Mouse (Mus musculus) heart, adult 18-20 months (tissue): ENCODE measurements at regions not wholly inside any gene's neighbourhood (a gene's known extent, or its start where the extent isn't known, plus 50 kb on each side); places are given as distances from the start of the nearest gene placed in this dataset.

Source experiments
- DNase-seq, 2 experiments: peaks; one replicate each; pipeline ENCODE4 v3.0.0; 2021 to 2022; ENCODE audit warnings: mixed read lengths in 1 of 2

DNA sequence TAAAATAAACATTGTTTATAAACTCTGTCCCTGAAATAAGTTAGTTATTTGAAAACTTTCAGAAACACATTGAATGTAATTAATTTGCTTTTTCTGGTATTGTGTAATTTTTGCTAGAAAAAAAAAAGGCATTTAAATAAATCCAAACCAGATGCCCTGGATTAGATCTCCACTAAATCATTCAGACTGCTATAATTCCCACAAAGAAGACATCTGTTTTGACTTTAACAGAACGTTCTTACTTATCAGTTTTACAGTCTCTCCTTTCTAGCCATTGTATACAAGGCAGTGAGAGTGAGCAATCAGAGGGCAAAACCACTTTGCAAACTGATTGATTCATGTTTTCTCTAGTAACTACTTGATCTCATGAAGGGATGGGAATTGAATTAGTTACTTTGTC, 478.8 kb downstream of the Slitrk6 start:
- no peak for DNase-seq

DNA sequence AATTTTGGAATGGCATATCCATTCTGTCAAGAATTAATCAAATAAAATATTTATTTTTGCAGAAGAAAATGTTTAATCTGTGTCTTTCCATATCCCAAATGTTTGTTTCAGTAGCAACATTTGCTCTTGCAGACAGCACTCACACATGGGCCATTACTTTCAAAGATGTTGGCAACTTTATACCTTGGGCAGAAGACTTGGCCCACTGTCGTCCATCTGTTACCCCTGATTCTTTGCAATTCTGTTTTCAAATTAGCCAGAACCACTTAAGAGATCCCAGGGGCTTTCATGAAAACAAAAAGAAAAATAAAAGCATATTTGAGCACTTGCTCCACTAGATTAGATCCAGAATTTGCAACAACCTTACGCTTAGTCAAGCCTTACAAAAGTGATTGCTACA, 483.7 kb downstream of the Slitrk6 start:
- no peak for DNase-seq

DNA sequence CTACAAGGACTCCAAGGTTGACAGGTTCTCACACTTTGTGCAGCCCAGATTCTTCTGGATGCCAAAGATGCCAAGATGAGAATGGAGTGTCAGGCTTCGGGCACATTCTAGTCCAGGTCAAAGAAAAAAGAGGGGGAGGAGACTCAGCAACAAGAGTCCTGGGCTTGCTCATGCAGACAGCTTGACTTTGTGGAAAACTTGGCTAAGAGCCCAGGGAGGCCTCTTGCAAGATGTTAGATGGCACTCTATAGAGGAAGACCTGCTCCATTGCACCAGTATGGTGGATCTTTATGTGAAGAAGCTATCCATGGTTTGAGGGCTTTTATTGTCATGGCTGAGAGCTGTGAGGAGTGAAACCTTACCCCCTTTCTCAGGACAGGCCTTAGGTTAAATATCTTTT, 510.5 kb downstream of the Slitrk6 start:
- DNase-seq, result no peak

DNA sequence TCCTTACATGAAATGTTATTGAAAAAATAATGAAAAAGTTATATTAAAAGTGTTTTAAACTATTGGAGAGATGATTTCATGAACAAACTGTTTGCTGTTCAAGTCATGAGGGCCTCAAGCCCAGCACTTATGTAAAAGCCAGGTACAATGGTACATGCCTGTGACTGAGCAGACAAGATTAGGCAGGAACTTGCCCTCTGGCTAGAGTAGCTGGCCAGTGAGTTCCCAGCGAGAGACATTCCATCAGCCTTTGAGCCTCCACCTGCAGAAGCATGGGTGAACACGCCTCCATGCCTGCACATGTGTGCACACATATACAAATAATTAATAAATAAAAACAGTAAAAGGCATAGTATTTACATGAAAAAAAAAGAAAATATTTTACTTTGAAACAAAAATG, 511.4 kb downstream of the Slitrk6 start:
- DNase-seq, result no peak

DNA sequence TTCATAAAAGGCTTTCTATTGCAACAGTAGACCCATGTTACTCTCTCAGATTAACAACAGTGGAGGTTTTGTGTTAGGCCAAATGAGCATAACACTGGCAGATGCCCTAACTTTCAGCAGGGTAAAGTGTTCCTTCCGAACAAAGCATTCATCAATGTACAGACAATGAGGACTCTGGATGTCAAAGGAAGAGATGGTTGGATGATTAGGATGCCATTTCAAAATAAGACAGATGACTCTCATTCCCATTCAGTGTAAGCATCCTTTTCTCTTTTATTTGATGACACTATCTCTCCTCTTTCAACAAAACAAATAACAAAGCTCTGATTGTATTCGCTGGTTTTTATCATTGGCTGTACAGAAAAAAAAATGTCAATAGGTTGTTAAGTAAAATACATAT, 516.1 kb downstream of the Slitrk6 start:
- DNase-seq, result no peak

DNA sequence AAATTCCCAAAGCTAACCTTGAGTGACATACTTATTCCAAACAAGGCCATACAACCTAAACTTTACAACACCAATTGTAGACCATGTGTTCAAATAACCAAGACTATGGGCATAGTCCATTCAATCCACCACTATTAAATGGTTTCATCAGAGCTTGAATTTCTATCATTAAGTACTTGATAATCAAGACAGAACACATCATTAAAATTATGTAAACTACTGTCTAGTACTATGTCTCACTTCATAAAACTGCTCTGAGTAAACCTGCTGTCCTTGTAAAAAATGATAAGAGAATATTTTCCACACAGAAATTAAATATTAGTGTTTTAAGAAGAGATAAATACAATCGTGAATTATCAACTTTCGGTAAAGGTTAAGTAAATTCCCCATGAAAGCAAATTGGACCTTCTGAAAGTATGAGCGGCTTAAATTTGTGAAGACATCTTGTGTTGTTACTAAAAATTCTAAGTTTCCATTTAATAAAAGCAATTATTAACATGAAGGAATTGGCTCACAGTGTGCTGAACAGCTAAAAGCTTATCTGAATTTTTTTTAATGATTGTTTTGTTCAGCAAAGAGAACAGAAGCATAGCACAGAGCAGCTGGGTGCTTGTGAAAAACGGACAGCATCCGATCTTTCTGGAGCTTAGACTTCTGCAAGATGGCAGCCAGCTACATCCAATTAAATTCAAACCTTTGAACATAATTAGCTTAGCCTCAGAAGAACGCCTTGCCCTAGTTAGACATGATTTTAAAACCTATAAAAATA, 530.1 kb downstream of the Slitrk6 start:
- DNase-seq, result no peak

DNA sequence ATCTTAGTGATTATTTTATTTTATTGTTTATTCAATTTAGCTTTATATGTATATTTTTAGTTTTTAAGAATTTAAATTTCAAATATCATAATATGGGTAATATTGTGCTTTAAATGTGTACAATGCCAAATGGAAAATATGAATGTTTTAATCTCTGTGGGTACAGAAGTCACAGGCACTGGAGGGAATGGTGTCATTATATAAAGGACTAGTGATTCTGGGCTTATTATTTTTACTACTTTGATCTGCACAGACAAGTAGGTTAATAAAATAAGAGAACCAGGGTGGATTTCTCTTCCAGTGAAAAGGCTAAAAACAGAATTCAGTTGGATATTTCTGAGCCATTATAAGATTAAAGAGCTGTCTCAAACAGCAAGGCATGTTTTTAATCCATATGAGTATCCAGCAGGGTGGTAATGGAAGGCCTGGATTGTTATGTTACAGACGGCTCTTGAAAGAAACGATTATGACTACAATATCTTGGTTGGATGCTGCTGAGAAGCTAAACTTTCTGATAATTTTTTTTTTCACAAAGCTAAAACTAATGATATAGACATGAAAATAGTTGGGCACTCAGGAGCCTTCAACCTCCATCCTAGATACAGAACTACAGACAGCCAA, 563.9 kb downstream of the Slitrk6 start:
- DNase-seq, result no peak

DNA sequence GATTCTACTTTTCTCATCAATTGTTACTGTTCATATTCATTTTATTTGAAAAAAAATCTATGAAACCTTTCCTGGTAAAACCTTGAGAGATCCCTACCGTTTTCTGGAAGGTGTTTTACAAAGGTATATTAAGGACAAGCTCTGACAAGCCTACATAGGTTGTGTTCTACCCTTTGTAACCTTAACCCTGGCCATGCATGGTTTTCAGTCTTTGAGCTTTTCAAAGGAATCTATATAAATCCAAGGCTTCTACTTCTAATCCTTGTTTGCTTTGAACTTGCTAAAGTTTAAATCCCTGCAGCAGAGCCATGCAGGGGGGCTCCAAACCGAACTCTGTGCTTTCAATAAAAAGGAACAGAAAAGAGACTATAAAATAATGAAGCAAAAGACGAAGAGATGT, 564.5 kb downstream of the Slitrk6 start:
- no peak for DNase-seq

DNA sequence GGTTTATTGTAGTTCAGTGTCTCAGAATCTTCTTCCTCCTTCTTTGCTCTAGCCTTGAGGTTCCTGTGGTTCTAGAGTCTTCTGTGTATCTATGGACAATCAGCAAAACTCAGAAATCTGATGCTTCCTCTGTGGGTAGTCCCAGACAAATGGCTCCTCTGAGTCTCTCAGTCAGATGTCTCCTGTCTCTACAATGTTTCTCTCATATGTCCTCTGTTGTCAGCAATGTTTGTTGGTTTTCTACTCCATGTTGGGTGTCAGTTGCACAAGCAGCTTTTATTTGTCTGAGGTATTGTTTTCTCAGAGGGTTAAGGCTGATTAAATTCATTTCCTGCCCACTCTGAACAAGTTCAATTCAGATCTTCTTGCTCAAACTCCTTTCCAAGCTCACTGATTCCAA, 575.8 kb downstream of the Slitrk6 start:
- DNase-seq, result no peak

DNA sequence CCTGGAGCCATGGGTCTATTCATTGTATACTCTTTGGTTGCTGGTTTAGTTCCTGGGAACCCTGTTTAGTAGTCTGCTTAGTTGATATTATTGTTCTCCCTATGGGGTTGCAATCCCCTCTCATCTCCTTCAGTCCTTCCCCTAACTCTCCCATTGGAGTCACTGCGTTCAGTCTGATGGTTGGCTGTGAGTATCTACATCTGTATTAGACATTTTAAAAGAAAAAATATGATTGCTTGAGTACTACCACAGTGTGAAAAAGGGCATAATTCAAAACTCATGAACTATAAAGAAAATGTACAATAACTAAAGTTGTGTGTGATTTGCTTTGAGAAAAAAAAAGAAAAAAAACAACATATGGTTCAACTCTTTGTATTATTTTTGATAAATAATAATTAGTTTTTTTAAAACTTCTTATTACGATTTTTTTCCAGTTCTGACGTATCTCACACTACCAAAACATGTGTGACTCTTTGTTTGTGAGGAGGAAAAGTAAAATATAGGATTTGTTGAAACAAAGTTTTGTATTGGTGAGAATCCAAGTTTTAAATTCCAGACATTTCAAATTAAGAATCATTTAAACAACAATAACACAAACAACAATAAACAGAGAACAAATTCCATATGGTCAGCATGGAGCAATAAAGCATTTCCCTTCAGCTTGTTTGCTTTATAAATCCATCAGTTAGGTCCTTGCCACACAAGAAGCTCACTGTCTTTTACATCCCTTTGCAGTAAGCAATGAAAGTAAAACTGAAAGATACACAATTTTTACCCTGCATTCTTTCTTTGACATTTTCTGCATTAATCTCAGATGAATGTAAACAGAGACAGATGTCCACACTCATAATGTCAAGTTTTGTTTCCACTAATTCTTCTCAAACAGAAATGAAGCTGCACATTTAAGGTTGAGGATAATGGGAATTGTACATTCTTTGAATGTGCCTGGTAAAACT, 583.5 kb downstream of the Slitrk6 start:
- no peak for DNase-seq

DNA sequence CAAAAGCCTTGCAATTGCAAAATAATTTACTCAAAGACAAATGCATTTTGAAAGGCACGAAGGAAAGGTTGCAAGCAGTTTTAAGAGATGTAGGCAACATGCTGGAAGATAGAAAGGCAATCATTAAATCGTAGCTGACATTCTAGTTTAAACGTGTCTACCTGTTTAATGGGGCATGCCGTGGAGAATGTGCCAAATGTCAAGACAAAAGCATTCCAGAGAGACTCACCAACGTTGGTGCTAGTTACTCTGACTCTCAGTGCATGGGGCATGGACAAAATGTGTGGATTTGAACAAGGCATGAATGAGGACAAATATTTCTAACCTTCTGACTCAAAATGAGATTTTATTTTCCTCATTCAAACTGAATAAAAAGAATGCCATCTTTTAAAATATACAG, 586.3 kb downstream of the Slitrk6 start:
- DNase-seq, result no peak

DNA sequence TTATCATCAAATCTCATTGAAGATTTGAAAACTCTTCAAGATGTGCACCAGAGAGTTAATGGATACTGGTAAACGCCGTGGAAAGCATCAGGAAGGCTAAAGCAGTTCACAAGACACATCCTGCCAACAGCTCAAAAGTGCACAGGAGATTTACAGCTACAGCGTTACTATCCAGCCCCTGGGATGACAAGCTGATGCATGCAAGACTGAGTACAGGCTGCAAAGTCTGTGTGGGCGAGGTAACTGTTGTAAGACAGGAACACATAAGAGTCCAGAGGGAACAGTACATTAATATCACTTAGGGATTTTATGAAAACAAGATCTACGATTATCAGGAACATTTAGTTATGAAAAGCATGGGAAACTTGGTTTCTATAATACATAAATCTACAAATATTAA, 626.7 kb downstream of the Slitrk6 start:
- no peak for DNase-seq

DNA sequence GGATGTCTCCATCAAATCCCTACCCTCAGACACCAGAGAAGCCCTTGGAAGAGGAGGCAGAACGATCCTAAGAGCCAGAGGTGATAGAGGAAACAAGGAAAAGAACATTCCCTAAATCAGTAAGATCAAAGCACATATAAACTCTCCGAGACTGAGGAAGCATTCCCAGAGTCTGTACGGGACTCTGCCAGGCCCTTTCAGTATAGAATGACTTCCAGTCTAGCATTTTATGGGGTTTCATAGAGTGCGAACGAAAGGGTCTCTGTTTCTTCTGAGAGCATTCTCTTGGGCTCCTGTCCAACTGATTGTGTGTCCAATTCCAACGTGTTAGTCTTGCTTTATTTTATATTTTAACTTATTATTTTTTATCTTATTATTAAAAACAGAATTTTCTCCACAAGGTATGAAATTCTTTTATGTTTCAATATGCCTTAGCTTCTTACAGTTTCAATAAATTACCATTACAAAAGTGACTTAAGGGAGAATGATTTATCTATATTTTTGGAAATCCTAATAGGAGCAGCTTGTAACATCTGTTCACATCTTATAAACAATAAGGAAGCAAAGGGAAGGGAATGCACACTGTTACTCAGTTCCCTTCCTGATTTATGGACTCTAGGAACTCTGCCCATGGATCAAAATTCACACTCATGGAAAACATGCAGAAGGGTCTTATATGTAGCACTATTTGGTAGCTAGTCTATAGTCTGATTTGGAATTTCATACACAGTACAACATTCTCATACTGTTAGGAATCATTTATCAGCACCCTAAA, 628.8 kb downstream of the Slitrk6 start:
- no peak for DNase-seq

DNA sequence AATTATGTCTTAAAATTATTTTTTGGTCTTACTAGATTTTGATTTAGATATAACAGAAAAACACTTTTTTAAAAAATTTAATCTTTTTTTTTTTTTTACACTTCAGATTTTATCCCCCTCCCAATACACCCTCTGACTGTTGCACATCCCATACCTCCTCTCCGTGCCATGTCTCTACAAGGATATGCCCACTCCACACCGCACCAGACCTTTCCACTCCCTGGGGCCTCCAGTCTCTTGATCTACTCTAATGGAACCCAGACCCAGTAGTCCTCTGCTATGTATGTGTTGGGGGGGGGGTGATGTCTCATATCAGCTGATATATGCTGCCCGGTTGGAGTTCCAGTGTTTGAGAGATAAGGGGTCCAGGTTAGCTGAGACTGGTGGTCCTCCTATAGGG, 632.2 kb downstream of the Slitrk6 start:
- DNase-seq, result no peak

DNA sequence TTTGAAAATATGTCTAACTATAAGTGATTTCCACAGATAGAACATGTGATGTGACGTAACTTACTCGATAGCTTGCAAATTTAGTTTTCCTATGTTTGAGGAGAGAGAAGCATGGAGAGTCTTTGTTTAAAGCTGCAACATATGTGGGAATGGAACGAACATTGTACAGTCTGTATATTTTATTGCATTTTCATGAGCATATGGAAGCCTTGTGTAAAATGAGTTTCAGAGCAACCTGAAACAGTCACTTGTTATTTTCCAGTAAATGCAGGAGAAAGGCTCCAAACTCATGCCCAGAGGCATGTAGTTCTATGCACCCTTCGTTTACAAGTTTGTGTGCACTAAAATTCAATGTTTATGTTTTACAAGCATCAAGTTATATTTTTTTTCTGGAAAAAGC, 639.4 kb downstream of the Slitrk6 start:
- DNase-seq, result no peak

DNA sequence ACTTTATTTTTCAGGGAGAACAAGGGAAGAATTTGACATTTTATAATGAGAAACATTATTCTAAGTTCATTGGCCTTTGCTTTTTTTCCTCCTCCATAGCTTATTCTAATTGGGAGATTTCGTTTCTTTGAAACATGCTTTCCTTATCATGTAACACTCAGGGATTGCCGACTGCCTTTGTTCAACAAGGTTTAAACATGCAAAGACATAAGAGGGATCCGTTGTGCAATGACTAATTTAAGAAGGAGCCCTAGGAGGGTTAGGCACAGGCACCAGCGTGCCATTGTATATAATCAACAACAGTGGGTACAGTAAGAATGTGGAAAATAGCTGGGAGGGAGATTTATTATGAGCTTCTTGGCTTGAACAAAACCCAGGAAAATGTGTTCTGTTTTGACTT, 654.1 kb downstream of the Slitrk6 start:
- DNase-seq, result no peak

DNA sequence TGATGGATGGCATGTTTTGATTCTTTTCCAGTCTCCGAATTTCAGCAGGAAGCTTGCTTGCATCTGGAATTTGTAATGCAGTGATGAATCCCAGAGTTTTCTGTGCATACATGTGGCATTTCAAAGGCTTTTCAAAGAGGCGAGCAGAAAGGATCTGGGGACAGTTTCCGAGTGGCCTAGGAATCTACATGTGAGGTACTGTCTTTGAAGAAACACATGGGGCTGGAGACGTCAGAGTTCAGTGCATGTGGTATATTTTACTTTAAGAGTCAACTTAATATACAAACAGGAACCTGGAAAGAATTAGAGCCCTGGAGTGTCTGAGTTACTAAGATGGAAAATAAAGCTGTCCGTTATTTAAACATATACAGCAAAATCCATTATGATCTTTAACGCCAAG, 676.6 kb downstream of the Slitrk6 start:
- DNase-seq, result no peak

DNA sequence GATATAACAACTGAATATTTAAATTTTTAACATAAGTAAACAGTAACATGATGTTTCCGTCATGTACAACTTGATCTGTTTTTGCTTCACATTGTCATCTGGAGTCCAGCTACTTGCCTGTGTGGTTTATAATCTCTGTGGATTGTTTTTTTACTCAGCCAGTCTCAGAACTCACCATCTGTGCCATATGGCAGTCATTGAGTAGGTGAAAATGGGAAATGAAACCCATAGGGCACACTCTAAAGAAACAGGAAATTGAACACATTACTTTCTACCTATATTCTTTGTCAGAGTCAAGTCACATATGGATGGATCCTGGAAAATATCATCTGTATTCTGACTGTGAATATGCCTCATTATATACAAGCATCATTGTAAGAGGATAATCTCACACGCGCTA, 707.2 kb downstream of the Slitrk6 start:
- no peak for DNase-seq

DNA sequence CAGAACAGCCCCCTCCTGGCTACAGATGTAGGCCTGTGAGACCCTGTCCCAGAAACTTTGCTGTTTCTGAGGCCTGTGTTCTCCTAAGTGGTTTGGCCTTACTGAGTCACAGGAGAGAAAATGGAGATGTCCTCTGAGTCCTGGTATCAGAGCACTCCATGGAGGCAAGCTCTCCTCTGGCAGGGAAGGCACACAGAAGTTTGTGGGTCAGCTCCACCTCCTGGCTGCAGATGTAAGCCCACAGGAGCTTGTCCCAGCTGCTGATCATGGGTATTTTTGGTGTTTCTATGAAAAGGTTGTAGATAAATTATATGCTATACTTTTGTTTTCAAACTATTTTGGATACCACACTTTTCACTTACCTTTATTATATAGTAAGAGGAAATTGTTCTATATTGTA, 711.7 kb downstream of the Slitrk6 start:
- no peak for DNase-seq

DNA sequence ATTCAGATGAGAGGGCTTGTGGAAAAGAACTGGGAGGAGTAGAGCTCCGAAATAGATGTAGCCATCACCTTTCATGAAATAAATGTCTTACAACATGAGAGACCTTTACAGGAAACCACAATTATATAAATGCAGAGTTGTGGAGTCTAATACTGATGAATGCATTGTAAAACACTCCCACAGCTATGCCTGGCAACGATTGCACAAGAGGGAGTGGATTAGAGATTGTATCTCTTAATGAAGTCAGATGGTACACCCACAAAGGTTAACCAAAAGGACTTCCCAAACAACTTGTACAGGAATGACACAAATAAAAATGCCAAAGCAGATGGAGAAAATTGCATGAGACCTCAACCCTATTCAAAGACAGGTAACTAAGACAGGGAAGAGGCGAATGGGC, 733.1 kb downstream of the Slitrk6 start:
- no peak for DNase-seq

DNA sequence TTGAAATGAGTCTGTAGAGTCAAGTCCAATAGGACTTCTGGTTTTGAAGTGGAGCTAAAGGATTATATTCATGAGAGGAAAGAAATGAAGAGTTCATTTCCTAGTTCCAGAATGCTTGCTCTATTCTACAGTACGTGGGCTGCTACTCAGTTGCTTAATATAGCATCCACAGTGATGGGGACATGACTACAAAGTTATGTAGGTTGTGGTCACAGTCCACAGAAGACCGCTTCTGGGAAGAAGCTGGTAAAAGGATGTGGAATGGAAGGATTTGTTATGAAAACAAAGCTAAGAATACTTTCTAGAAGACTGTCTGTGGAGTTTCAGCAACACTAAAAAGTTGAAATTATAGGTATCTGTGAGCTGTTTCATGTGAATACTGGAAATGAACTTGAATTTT, 739.8 kb downstream of the Slitrk6 start:
- no peak for DNase-seq

DNA sequence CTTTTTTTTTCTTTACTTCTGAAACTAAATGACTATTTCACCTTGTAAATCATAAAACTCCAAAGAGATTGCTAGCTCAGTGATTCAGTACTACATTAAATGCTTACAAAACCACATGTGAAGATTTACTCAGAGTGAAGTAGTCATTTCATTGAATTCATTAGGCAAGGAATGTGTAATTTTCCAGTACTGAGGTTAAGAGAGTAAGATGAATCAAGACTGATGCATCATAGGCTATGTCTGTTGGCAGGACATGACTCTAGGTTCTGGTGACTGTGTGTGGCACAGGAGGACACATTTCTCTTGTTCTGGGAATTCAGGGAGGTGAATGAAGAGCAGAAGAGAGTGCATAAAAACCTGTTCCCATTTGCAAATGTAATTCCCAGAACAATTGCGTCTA, 741.7 kb downstream of the Slitrk6 start:
- no peak for DNase-seq
